Mouse (Mus musculus) fibroblast of lung, adult 2 months (primary cell): ENCODE results near the gene Plekhh3.

Experiments
- DNase-seq: peaks from one replicate; pipeline ENCODE4 v3.0.0-alpha.2; 2011; ENCODE audit warnings: low read depth

The Plekhh3 gene

GRCm38 (mm10) chr11:101186526-101187247 is 15.5 kb upstream of the Plekhh3 start:
- no peak for DNase-seq

GRCm38 (mm10) chr11:101185441-101185840 is 14.3 kb upstream of the Plekhh3 start:
- no peak for DNase-seq

GRCm38 (mm10) chr11:101184984-101185383 is 13.8 kb upstream of the Plekhh3 start:
- DNase-seq, result no peak

- no peak for DNase-seq
These were observed 11.8 kb upstream of the Plekhh3 start for GRCm38 (mm10) chr11:101182771-101183517.

GRCm38 (mm10) chr11:101181961-101182360 is 10.8 kb upstream of the Plekhh3 start:
- no peak for DNase-seq

GRCm38 (mm10) chr11:101180846-101181740 is 9.9 kb upstream of the Plekhh3 start:
- DNase-seq, result no peak

- DNase-seq, result no peak
These were observed 9.1 kb upstream of the Plekhh3 start for GRCm38 (mm10) chr11:101180261-101180660.

GRCm38 (mm10) chr11:101179306-101179705 is 8.2 kb upstream of the Plekhh3 start:
- DNase-seq, result no peak

GRCm38 (mm10) chr11:101178061-101179058 is 7.2 kb upstream of the Plekhh3 start:
- DNase-seq, result no peak

- DNase-seq, result no peak
These were observed 6.0 kb upstream of the Plekhh3 start for GRCm38 (mm10) chr11:101176933-101177773.

- no peak for DNase-seq
These were observed 5.1 kb upstream of the Plekhh3 start for GRCm38 (mm10) chr11:101176117-101176691.

- DNase-seq, result no peak
These were observed 4.5 kb upstream of the Plekhh3 start for GRCm38 (mm10) chr11:101175636-101176116.

GRCm38 (mm10) chr11:101174851-101175628 is 3.9 kb upstream of the Plekhh3 start, which contains the start of gene Ccr10:
TSS of gene Ccr10 (minus strand) at chr11:101175443.
- DNase-seq, result no peak

GRCm38 (mm10) chr11:101174389-101174745 is 3.2 kb upstream of the Plekhh3 start:
- no peak for DNase-seq

GRCm38 (mm10) chr11:101173631-101174388 is 2.7 kb upstream of the Plekhh3 start:
- no peak for DNase-seq

- DNase-seq, result no peak
These were observed 2.0 kb upstream of the Plekhh3 start for GRCm38 (mm10) chr11:101173112-101173511.

GRCm38 (mm10) chr11:101172434-101172815 is 1.3 kb upstream of the Plekhh3 start:
- no peak for DNase-seq
